Mouse (Mus musculus) effector memory CD4-positive, alpha-beta T cell, adult 5 months (primary cell): ENCODE data around the gene Trim15. TPM values are rescaled to one million over a fixed set of nuclear protein-coding genes. Genes with fewer than 3 reads are reported as not detected.

Experiments used
- polyA plus RNA-seq: library from polyadenylated mRNA; unstranded; fragments of 100-300 nt; shearing (Covaris generic); gene quantifications from one replicate; pipeline ENCODE4 v1.2.1, GENCODE M21; 2017

Gene Trim15
- not detected for polyA plus RNA-seq

DNA sequence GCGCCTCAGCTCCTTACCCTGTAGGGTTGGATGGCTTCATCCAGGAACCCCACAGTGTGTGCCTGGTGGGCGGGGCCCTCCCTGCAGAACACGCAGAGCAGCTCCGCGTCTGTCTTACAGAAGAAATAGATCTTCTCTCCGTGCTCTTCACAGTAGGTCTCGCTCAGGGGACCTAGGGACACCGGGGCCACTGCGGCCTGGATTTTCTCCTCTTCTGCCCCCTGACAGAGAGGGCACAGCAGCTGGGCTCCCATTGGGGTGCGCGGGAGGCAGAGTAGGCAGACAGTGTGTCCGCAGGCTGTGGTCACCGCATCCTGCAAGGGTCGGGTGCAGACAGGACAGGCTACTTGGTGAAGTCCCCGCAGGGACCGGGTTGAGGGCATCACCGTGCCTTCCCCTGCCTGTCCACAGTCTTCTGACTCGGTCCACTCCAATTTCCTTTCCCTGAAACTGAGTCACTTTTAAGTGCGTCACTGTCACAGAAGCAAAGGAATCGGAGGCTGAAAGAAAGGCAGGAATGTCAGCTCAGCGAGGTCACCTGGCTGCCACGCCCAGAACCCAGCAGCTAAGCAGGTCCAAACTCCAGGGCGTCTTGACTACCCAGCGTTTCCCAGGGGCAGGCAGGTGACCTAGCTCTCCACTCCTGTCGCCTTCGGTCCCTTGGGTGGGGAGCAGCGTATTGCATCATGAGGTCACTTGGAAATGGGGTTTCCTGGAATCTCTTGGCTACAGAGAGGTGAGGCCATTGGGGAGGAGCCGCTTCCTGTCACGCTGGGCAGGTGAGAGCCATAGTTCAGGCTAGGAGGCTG is at the start of gene Trim15:
Trim15 (minus strand) TSS at position 492 of the 809 bp plus-strand sequence.

GRCm38 (mm10) chr17:36897552-36898205 is 30.7 kb upstream of the Trim15 start, which contains the start of gene Trim31:
Trim31 (plus strand) TSS chr17:36898118.

GRCm38 (mm10) chr17:36890073-36890903 is 23.3 kb upstream of the Trim15 start, which contains the start of gene Trim40:
Trim40 (minus strand) TSS chr17:36890123.

DNA sequence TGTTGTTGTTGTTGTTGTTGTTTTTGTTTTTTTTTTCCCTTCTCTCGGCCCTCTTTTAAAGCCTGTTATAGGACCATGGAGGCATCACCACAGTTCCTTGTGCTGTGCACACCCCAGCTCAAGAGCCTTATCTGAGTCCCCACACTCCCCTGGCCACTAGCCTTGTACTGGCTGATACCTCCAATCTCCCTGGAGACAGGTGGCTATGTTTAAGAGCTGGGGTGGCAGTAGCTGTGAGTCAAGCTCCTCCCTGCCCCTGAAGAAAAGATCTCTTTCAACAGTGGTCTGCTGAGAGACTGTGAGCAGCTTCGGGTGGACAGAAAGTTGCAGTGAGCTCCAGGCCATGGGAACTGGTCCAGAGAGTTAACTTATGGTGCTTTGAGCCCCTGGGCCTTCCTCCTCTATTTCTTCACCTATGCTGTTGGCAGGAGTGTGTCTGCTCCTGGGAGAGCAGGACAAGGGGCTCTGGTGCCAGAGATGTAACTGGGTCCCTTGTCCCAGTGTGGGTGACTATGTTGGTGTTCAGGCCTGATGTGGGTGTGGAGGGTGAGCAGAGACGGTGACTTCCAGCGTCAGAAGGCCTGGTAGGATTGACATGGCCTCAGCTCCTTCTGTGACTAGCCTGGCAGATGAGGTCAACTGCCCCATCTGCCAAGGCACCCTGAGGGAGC is 2.4 kb upstream of the Trim15 start, which contains the start of gene Trim10:
Trim10 (plus strand) TSS at position 291 of the 671 bp plus-strand sequence.

DNA sequence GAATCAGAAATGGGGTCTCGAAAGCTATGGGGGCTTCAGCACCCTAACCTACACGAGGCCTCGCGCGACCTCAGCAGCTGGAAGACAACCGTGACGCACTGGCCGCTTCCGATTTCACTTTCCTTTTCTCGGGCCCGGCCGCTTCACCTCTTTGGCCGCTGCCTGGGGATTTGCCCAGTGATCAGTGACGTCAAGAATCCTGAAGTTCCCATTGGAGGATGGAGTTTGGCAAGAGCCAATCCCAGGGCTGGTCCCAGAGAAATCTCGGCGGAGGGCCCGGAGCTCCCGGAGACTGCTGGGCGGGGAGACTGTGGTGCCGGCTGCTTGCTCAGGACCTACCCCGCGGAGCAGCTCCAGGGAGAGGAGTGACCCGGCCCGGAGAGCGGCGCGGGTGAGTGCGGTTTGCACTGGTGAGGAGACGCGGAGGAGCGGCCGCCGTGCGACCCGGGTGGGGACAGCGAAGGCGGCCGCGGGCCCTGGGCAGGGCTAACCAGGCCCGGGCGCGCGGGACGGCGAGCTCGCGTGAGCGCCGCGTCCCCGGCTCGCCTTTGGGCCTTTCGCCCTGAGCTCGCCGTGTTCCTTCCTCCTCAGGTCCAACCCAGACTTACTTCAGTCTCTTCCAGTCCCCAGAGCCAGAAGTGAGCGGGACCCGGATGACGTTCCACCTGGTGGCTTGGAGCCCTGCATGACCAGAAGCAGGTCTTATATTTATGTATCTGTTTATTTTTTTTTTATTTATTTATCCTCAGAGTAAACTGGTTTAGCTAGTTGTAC is 29.9 kb downstream of the Trim15 start, which contains the start of gene Trim26:
Trim26 (plus strand) TSS at position 261 of the 774 bp plus-strand sequence.

GRCm38 (mm10) chr17:36811871-36812270 is 55.1 kb downstream of the Trim15 start, which contains the start of gene H2-M10.6:
H2-M10.6 (plus strand) TSS chr17:36812171.

Other genes starting within 250 kb of the Trim15 start
- gene H2-M9, start 224.5 kb downstream of the Trim15 start, polyA plus RNA-seq: not detected
- gene H2-M1, start 195.0 kb downstream of the Trim15 start, polyA plus RNA-seq: not detected
- not detected for gene H2-M10.5, start 94.3 kb downstream of the Trim15 start, polyA plus RNA-seq
- not detected for gene H2-M10.6, start 55.0 kb downstream of the Trim15 start, polyA plus RNA-seq
- 118 TPM for gene Trim26, start 30.1 kb downstream of the Trim15 start, polyA plus RNA-seq
- gene Trim10, start 2.4 kb upstream of the Trim15 start, polyA plus RNA-seq: not detected
- not detected for gene Trim40, start 22.9 kb upstream of the Trim15 start, polyA plus RNA-seq
- not detected for gene Trim31, start 30.9 kb upstream of the Trim15 start, polyA plus RNA-seq
- 0.86 TPM for gene Rnf39, start 75.7 kb upstream of the Trim15 start, polyA plus RNA-seq
- gene Ppp1r11, start 84.5 kb upstream of the Trim15 start, polyA plus RNA-seq: 243 TPM
- 133 TPM for gene Znrd1, start 91.3 kb upstream of the Trim15 start, polyA plus RNA-seq
- gene Znrd1as, start 91.4 kb upstream of the Trim15 start, polyA plus RNA-seq: 2.6 TPM
- not detected for gene 2410137M14Rik, start 114.0 kb upstream of the Trim15 start, polyA plus RNA-seq
- gene H2-M5, start 122.3 kb upstream of the Trim15 start, polyA plus RNA-seq: not detected
- gene Zfp57, start 134.0 kb upstream of the Trim15 start, polyA plus RNA-seq: not detected
- not detected for gene Mog, start 156.2 kb upstream of the Trim15 start, polyA plus RNA-seq
- gene Gabbr1, start 178.8 kb upstream of the Trim15 start, polyA plus RNA-seq: 14.8 TPM
- gene Olfr90, start 221.3 kb upstream of the Trim15 start, polyA plus RNA-seq: not detected
- gene Olfr91, start 231.1 kb upstream of the Trim15 start, polyA plus RNA-seq: not detected